Mouse (Mus musculus) heart, postnatal 0 days (tissue): ENCODE data around the gene Clnk. TPM values are rescaled to one million over a fixed set of nuclear protein-coding genes. Genes with fewer than 3 reads are reported as not detected.

Experiments
- ATAC-seq: fragments of 200-750 bp; cut with Nextera tagmentation; 2 replicates; pipeline ENCODE4 v1.8.0; 2017; ENCODE audit warnings: low read depth, moderate number of reproducible peaks, moderate library complexity; ENCODE audit not compliant: insufficient read depth
- DNase-seq: peaks from one replicate; pipeline ENCODE4 v3.0.0-alpha.2; 2016; ENCODE audit warnings: low spot score
- H3K27ac ChIP-seq: fragments of 300-500 bp; sonication (generic); 2 replicates; pipeline ENCODE4 v1.5.1; 2014; ENCODE audit warnings: low read depth, mild to moderate bottlenecking
- H3K27me3 ChIP-seq: fragments of 300-500 bp; sonication (generic); 2 replicates; pipeline ENCODE4 v1.6.1; 2014; ENCODE audit warnings: low read length, mixed read lengths; ENCODE audit not compliant: control insufficient read depth, insufficient read depth
- H3K36me3 ChIP-seq: fragments of 300-500 bp; sonication (generic); replicated peaks from 2 replicates; pipeline ENCODE4 v1.6.1; 2014; ENCODE audit warnings: low read length, mixed read lengths; ENCODE audit not compliant: control insufficient read depth, insufficient read depth
- H3K4me1 ChIP-seq: fragments of 300-500 bp; sonication (generic); 2 replicates; pipeline ENCODE4 v1.6.1; 2014; ENCODE audit warnings: antibody characterized with exemption; ENCODE audit not compliant: control insufficient read depth, insufficient read depth
- H3K4me2 ChIP-seq: fragments of 300-500 bp; sonication (generic); 2 replicates; pipeline ENCODE4 v1.6.1; 2014; ENCODE audit warnings: low read depth, mild to moderate bottlenecking, low read length, moderate library complexity
- H3K4me3 ChIP-seq: fragments of 300-500 bp; sonication (generic); 2 replicates; pipeline ENCODE4 v1.5.1; 2014; ENCODE audit warnings: low read depth, low read length
- H3K9ac ChIP-seq: fragments of 300-500 bp; sonication (generic); replicated peaks from 2 replicates; pipeline ENCODE4 v1.6.1; 2014; ENCODE audit warnings: low read depth, low read length, mixed read lengths
- H3K9me3 ChIP-seq: fragments of 300-500 bp; sonication (generic); replicated peaks from 2 replicates; pipeline ENCODE4 v1.6.1; 2016; ENCODE audit warnings: low read length; ENCODE audit not compliant: control insufficient read depth
- CTCF ChIP-seq: IDR thresholded peaks from 2 replicates; pipeline ENCODE4 v1.5.1; 2016; ENCODE audit warnings: antibody characterized with exemption, control low read depth, low read depth
- EP300 ChIP-seq: IDR thresholded peaks from 2 replicates; pipeline ENCODE4 v1.6.1; 2016; ENCODE audit warnings: antibody characterized with exemption, low read depth
- WGBS: fragments of 180-500 bp; shearing (Covaris S2); extraction: QIAGEN DNeasy Blood & Tissue Kit; methylation state at CpG from one replicate; pipeline ENCODE4 v1.1.7; 2014; 5-methylcytosine and 5-hydroxymethylcytosine counted together
- polyA plus RNA-seq: library from polyadenylated mRNA; unstranded; fragments of >200 nt; fragmentation: Nextera tagmentation; extraction: Ambion mirVana; gene quantifications from 2 replicates; pipeline ENCODE4 v1.2.1, GENCODE M21; 2015
- total RNA-seq: library from RNA; depleted of rRNA; stranded (reverse); fragments of >200 nt; gene quantifications from 2 replicates; pipeline ENCODE4 v1.2.3, GENCODE M21; 2014; ENCODE audit warnings: low replicate concordance

Gene Clnk
- total and polyA plus RNA-seq, 2 experiments from 2014 or later, result not detected

DNA sequence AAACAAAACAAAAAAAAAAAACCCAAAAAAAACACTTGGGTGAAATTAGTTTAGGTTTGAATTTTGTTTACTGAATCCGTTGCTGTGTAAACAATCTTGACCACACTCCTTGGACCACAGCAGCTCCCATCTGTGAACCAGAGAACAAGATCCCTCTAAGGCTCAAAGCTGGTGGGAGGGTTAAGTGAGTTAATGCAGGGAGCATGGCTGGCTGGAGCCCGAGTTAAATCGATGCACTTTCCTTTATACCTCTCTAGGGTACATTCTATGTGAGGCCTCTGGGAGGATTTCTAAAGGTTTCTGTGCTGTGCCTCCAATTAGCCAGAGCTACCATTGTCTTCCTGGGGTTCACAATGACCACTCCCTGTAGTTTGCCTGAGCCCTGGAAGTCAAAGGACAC is 1.2 kb downstream of the Clnk start:
- Histone ChIP-seq H3K4me3 (no peak overlapping the region), H3K36me3 (no peaks in the 10 kb centered on the region), H3K4me2 (no peak overlapping the region), H3K4me1 (no peaks in the 10 kb centered on the region), H3K9ac (no peak overlapping the region), H3K27me3 (no peaks in the 10 kb centered on the region), H3K27ac (no peak overlapping the region), H3K9me3 (no peaks in the 10 kb centered on the region)
- no peak for ATAC-seq
- TF ChIP-seq EP300 (no peak), CTCF (no peak)
- DNase-seq, result no peak
- 66% methylated on average over 3 of the region's 3 CpGs for WGBS

DNA sequence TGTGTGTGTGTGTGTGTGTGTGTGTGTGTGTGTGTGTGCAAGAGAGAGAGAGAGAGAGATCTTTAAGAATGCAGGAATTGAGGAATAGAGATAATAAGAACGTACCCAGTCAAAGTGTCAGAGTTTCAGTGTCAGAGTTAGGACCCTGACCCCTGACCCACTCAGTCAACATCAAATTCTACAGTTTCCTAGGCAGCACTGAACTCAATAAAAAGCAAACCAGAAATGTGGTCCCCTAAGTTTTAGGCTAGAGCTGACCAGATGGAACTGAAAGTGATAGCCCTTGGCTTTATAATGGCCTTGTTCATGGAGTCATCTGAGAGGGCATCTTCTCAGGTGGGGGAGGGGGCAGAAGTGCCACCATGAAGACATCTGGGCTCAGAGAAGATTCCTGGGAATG is 1.7 kb downstream of the Clnk start:
- WGBS, result 54% methylated on average over 1 of the region's 1 CpGs
- Histone ChIP-seq H3K9ac (no peak overlapping the region), H3K36me3 (no peaks in the 10 kb centered on the region), H3K4me1 (no peaks in the 10 kb centered on the region), H3K4me3 (no peak overlapping the region), H3K4me2 (no peak overlapping the region), H3K27me3 (no peaks in the 10 kb centered on the region), H3K9me3 (no peaks in the 10 kb centered on the region), H3K27ac (no peak overlapping the region)
- ATAC-seq (no peak), DNase-seq (no peak)
- no peak for TF ChIP-seq EP300
- TF ChIP-seq CTCF, result no peak

DNA sequence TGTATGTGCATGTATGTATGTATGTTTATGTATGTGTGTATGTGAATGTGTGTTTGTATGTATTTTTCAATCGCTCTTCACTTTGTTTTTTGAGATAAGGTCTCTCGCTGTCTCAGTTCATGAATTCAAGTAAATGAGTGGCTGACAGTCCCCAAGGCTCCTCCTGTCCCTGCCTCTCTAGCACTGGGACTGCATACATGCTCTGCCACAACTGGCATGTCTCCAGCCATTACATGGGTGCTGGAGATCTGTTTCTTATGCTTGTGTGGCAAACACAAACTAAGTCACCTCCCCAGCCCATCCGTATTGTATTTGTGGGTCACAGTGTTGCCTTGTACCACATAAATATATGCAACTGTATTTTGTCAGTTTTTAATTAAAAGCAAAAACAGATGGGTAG is 3.7 kb downstream of the Clnk start:
- Histone ChIP-seq H3K9ac (no peak overlapping the region), H3K27ac (no peak overlapping the region), H3K27me3 (no peaks in the 10 kb centered on the region), H3K9me3 (no peaks in the 10 kb centered on the region), H3K36me3 (no peaks in the 10 kb centered on the region), H3K4me1 (no peaks in the 10 kb centered on the region), H3K4me2 (no peak overlapping the region), H3K4me3 (no peak overlapping the region)
- ATAC-seq (no peak), DNase-seq (no peak)
- WGBS, result 92% methylated on average over 3 of the region's 3 CpGs
- TF ChIP-seq CTCF, result no peak
- TF ChIP-seq EP300, result no peak

DNA sequence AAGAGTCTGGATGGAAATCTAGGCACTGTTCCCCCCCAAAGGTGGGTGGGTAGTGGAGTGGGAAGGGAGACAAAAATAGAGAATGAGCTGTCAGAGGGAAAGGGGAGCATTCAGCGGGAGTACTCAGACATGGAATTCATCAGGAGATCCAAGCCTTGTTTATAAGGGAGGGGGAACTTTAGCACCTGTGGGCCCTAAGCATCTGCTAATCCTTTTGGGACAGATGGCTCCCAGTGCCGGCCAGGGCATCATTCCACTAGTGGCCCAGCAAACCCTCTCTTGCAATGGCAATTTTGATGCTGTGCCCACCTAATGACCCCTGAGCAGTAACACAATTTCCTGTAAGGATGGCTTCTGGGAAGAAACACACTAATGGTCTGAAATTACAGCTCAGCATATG is 5.0 kb downstream of the Clnk start:
- no peak overlapping the region for H3K9ac ChIP-seq
- WGBS, result 39% methylated on average over 2 of the region's 2 CpGs
- H3K4me2 ChIP-seq, result no peak overlapping the region
- no peaks in the 10 kb centered on the region for H3K36me3 ChIP-seq
- DNase-seq (no peak), ATAC-seq (no peak)
- H3K4me3 ChIP-seq, result no peak overlapping the region
- H3K4me1 ChIP-seq, result no peaks in the 10 kb centered on the region
- no peaks in the 10 kb centered on the region for H3K27me3 ChIP-seq
- TF ChIP-seq CTCF (no peak), EP300 (no peak)
- no peak overlapping the region for H3K27ac ChIP-seq
- no peaks in the 10 kb centered on the region for H3K9me3 ChIP-seq

DNA sequence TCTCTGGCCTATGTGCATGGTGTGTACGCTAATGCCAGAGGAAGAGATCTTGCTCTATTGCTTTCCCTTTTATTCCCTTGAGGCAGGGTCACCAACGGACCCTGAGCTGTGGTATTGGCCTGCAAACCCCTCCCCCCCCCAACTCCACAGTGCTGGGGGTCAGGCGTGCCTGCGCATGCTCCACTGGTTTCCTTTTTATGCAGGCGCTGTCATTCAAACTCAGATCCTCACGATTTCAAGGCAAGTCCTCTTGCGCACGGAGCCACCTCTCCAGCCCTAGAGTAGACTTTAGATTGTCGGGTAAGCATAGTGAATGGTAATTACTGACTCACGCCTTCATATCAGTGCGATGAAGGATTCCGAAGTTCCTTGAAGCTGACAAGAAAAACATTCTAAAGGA is 6.1 kb downstream of the Clnk start:
- Histone ChIP-seq H3K9ac (no peak overlapping the region), H3K4me1 (no peaks in the 10 kb centered on the region), H3K36me3 (no peaks in the 10 kb centered on the region), H3K9me3 (no peaks in the 10 kb centered on the region), H3K4me3 (no peak overlapping the region), H3K4me2 (no peak overlapping the region), H3K27ac (no peak overlapping the region), H3K27me3 (no peaks in the 10 kb centered on the region)
- ATAC-seq (no peak), DNase-seq (no peak)
- WGBS, result 61% methylated on average over 12 of the region's 12 CpGs
- TF ChIP-seq EP300 (no peak), CTCF (no peak)

DNA sequence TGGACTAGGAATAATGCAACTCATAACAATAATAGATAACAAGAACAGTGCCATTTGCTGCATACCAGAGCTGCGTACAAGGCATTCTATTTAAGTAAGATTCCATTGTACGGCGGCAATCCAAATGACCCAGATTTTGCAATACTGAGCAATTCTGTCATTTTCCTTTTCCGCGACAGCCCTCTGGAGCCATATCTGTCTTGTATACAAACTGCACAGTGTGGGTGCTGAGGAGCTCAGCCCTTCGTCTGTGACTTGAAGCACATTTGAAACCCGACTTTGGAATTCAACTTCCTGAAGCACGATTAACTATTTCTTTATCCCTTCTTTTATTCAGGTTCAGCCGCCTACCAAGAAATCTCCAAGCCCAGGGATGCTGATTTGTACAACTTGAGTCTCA is 6.6 kb downstream of the Clnk start:
- DNase-seq, result no peak

More for the DNA sequence above, 6.6 kb downstream of the Clnk start:
- no peak overlapping the region for H3K27ac ChIP-seq
- ATAC-seq, result no peak
- H3K9me3 ChIP-seq, result no peaks in the 10 kb centered on the region
- H3K4me3 ChIP-seq, result no peak overlapping the region
- no peak overlapping the region for H3K4me2 ChIP-seq
- H3K4me1 ChIP-seq, result no peaks in the 10 kb centered on the region
- H3K9ac ChIP-seq, result no peak overlapping the region
- H3K27me3 ChIP-seq, result no peaks in the 10 kb centered on the region
- WGBS, result 72% methylated on average over 9 of the region's 9 CpGs
- no peak for TF ChIP-seq CTCF
- TF ChIP-seq EP300, result no peak
- H3K36me3 ChIP-seq, result no peaks in the 10 kb centered on the region
